Mouse (Mus musculus) layer of hippocampus, postnatal 25 days (tissue): ENCODE measurements at regions not wholly inside any gene's neighbourhood (a gene's known extent, or its start where the extent isn't known, plus 50 kb on each side); places are given as distances from the start of the nearest gene placed in this dataset.

Source experiments
- DNase-seq, 2 experiments: peaks; one replicate each; pipeline ENCODE4 v3.0.0; 2022; ENCODE audit warnings: mixed read lengths in 2 of 2, low spot score in 1 of 2; ENCODE audit errors: extremely low spot score in 1 of 2

- DNase-seq: no peak
Observed at GRCm38 (mm10) chr4:97394697-97395280, 211.8 kb upstream of the Gm10192 start.

- DNase-seq: no peak
Observed at GRCm38 (mm10) chr4:97381084-97381483, 198.1 kb upstream of the Gm10192 start.

GRCm38 (mm10) chr4:97377593-97378542, 194.9 kb upstream of the Gm10192 start:
- no peak for DNase-seq

GRCm38 (mm10) chr4:97360473-97360872, 177.5 kb upstream of the Gm10192 start:
- no peak for DNase-seq

GRCm38 (mm10) chr4:97357958-97358357, 175.0 kb upstream of the Gm10192 start:
- no peak for DNase-seq

GRCm38 (mm10) chr4:97346799-97347198, 163.8 kb upstream of the Gm10192 start:
- DNase-seq: no peak

GRCm38 (mm10) chr4:97344335-97344734, 161.4 kb upstream of the Gm10192 start:
- DNase-seq: no peak

- DNase-seq: no peak
Observed at GRCm38 (mm10) chr4:97343378-97343777, 160.4 kb upstream of the Gm10192 start.
